Comparison of ENCODE assay signal across 11 mouse cellular contexts in genomic region chr10:25427523-25427922, GRCm38 (mm10).
A peak's percentile ranks its signal among the peaks of the same experiment; 100 is the strongest.
DNase-seq lines count a peak whose midpoint lies in the region; ATAC-seq and TF ChIP-seq lines count a peak whose summit lies in the region.
"Had no signal": no experiment of that assay in that cellular context is flagged by ENCODE, and none has a peak within 500 bp of the region (broad histone marks: within the 10 kb centered on the region; RNA-seq: fewer than 3 reads in every experiment).

No protein-coding gene starts in this region.

- no peak overlapping the region for H3K4me3 ChIP-seq in liver, adult 2 months (ENCODE audit: insufficient read depth, low read depth, low read length)
- H3K4me3 ChIP-seq in heart, embryonic 14.5 days (ENCODE audit: control insufficient read depth in 1 of 2, insufficient read depth in 1 of 2, low read depth in 1 of 2, low read length in 2 of 2) = no peak overlapping the region; a peak in 1 of 4 replicates
- H3K4me3 ChIP-seq in liver, embryonic 13.5 days (replicated peaks) = no peak overlapping the region
- no peak overlapping the region for H3K4me3 ChIP-seq in stomach, embryonic 15.5 days (replicated peaks)
- no peak overlapping the region for H3K4me3 ChIP-seq in hindbrain, embryonic 12.5 days
- H3K4me3 ChIP-seq: left cerebral cortex, adult 2 months had no signal

- no peaks in the 10 kb centered on the region; the same call in 1 of the 2 replicates for H3K79me2 ChIP-seq in liver, adult 2 months (ENCODE audit: control insufficient read depth, insufficient read depth, low read length)

- H3K9me3 ChIP-seq in heart, embryonic 14.5 days (ENCODE audit: control insufficient read depth, low read length) = no peaks in the 10 kb centered on the region
- no peaks in the 10 kb centered on the region for H3K9me3 ChIP-seq in liver, embryonic 13.5 days (replicated peaks)
- no peaks in the 10 kb centered on the region for H3K9me3 ChIP-seq in stomach, embryonic 15.5 days
- no peaks in the 10 kb centered on the region for H3K9me3 ChIP-seq in hindbrain, embryonic 12.5 days (replicated peaks)

- no peak for TF ChIP-seq CTCF in liver, adult 2 months (IDR thresholded peaks at IDR 0.05; ENCODE audit: low read depth, low read length)

- no peaks in the 10 kb centered on the region for H3K27me3 ChIP-seq in liver, adult 2 months (ENCODE audit: control insufficient read depth, insufficient read depth, low read length)
- H3K27me3 ChIP-seq in heart, embryonic 14.5 days (ENCODE audit: control insufficient read depth, insufficient read depth, low read length) = no peaks in the 10 kb centered on the region
- H3K27me3 ChIP-seq in liver, embryonic 13.5 days = no peaks in the 10 kb centered on the region
- H3K27me3 ChIP-seq in stomach, embryonic 15.5 days (replicated peaks) = no peaks in the 10 kb centered on the region
- H3K27me3 ChIP-seq in hindbrain, embryonic 12.5 days = no peaks in the 10 kb centered on the region

- peak overlapping the region; percentile 50 for H3K4me2 ChIP-seq in heart, embryonic 14.5 days (ENCODE audit: low read length)
- 0 out of 2 replicates have a peak overlapping the region, but pooled peaks have one; percentile 6 for H3K4me2 ChIP-seq in liver, embryonic 13.5 days
- peak overlapping the region; percentile 5 for H3K4me2 ChIP-seq in stomach, embryonic 15.5 days
- no peak overlapping the region for H3K4me2 ChIP-seq in hindbrain, embryonic 12.5 days (replicated peaks)

- H3K9ac ChIP-seq in liver, adult 2 months (ENCODE audit: low read depth, low read length) = no peak overlapping the region
- H3K9ac ChIP-seq in heart, embryonic 14.5 days (ENCODE audit: low read length) = peak overlapping the region; percentile 31
- H3K9ac ChIP-seq in liver, embryonic 13.5 days = no peak overlapping the region; the same call in 1 of the 2 replicates
- no peak overlapping the region for H3K9ac ChIP-seq in stomach, embryonic 15.5 days
- H3K9ac ChIP-seq in hindbrain, embryonic 12.5 days = no peak overlapping the region

- peaks cover 5% of the 10 kb centered on the region for H3K4me1 ChIP-seq in liver, adult 2 months (ENCODE audit: control insufficient read depth, insufficient read depth, low read length)
- peaks cover 26 to 58% of the 10 kb centered on the region in 2 experiments for H3K4me1 ChIP-seq in heart, embryonic 14.5 days (ENCODE audit: control insufficient read depth in 2 of 2, insufficient read depth in 2 of 2, low read length in 2 of 2)
- peaks cover 43% of the 10 kb centered on the region for H3K4me1 ChIP-seq in liver, embryonic 13.5 days (replicated peaks)
- H3K4me1 ChIP-seq in stomach, embryonic 15.5 days = peaks cover 31% of the 10 kb centered on the region
- peaks cover 10% of the 10 kb centered on the region; the same call in 1 of the 2 replicates for H3K4me1 ChIP-seq in hindbrain, embryonic 12.5 days

- H3K36me3 ChIP-seq in liver, adult 2 months (ENCODE audit: control insufficient read depth, insufficient read depth, low read length) = no peaks in the 10 kb centered on the region
- H3K36me3 ChIP-seq in heart, embryonic 14.5 days (ENCODE audit: control insufficient read depth, insufficient read depth, low read length) = no peaks in the 10 kb centered on the region
- no peaks in the 10 kb centered on the region for H3K36me3 ChIP-seq in liver, embryonic 13.5 days
- H3K36me3 ChIP-seq in stomach, embryonic 15.5 days = no peaks in the 10 kb centered on the region
- no peaks in the 10 kb centered on the region for H3K36me3 ChIP-seq in hindbrain, embryonic 12.5 days

- TF ChIP-seq POLR2A in liver, adult 2 months (IDR thresholded peaks at IDR 0.05; ENCODE audit: extremely low read depth, insufficient read depth, low read length) = no peak

- WGBS in liver, adult 2 months = 42% methylated on average over 7 of the region's 7 CpGs
- WGBS in heart, embryonic 14.5 days = 3% methylated on average over 7 of the region's 7 CpGs
- WGBS in liver, embryonic 13.5 days (ENCODE audit: insufficient replicate concordance) = 27% methylated on average over 7 of the region's 7 CpGs
- WGBS in stomach, embryonic 15.5 days = 31% methylated on average over 7 of the region's 7 CpGs
- WGBS in hindbrain, embryonic 12.5 days = 49% methylated on average over 7 of the region's 7 CpGs

- peak; percentile 72 for ATAC-seq in heart, embryonic 14.5 days (ENCODE audit: insufficient number of reproducible peaks, insufficient read depth, low FRiP score, low read depth)
- ATAC-seq in liver, embryonic 13.5 days (ENCODE audit: low read depth) = 0 out of 2 replicates have a peak, but pooled peaks have one; percentile 26
- ATAC-seq in stomach, embryonic 15.5 days (ENCODE audit: insufficient read depth, low FRiP score, low read depth) = peak; percentile 55; the same call in 1 of the 2 replicates
- ATAC-seq in hindbrain, embryonic 12.5 days (ENCODE audit: low FRiP score) = no peak
- ATAC-seq: forebrain, embryonic 14.5 days had no signal

- H3K27ac ChIP-seq in liver, adult 2 months (replicated peaks; ENCODE audit: insufficient read depth, low read depth, low read length) = 0 out of 2 replicates have a peak overlapping the region, but pooled peaks have one; percentile 57
- H3K27ac ChIP-seq in heart, embryonic 14.5 days (replicated peaks in 1 of 2; ENCODE audit: control insufficient read depth in 1 of 2, insufficient read depth in 1 of 2, low read depth in 2 of 2, low read length in 2 of 2) = peak overlapping the region; percentile 47 to 79
- no peak overlapping the region for H3K27ac ChIP-seq in liver, embryonic 13.5 days
- peak overlapping the region; percentile 77; the same call in 1 of the 2 replicates for H3K27ac ChIP-seq in stomach, embryonic 15.5 days
- H3K27ac ChIP-seq in hindbrain, embryonic 12.5 days = no peak overlapping the region
- H3K27ac ChIP-seq: left cerebral cortex, adult 2 months had no signal

- no peak for DNase-seq in liver, adult 2 months (ENCODE audit: extremely low read depth, low read depth, low spot score)
- no peak for DNase-seq in liver
- DNase-seq in liver, embryonic 13.5 days = no peak
- DNase-seq in urinary bladder, adult 2 months (ENCODE audit: low spot score) = no peak
- no peak for DNase-seq in thymus, postnatal 36 days
- DNase-seq: cerebellum, postnatal 10 days had no signal

Comparison
In these comparisons a context has a peak if more than half of its experiments do, and no peak if none do; other contexts are left out.
1. H3K27ac ChIP-seq: peak in liver, adult 2 months (single experiment), heart, embryonic 14.5 days (2 of 2) and stomach, embryonic 15.5 days (single experiment); none in liver, embryonic 13.5 days (single experiment) and hindbrain, embryonic 12.5 days (single experiment).